Mouse (Mus musculus) right cerebral cortex, postnatal 4 days (tissue): ENCODE data around the gene Tas2r115.
"Not testable (repeated sequence)": the region's sequence is repeated elsewhere in the genome, so short reads cannot be mapped to it uniquely, and the experiment has no call there.

Experiments used
- DNase-seq: peaks from one replicate; pipeline ENCODE4 v3.0.0-alpha.2; 2022

Tas2r115 gene

DNA sequence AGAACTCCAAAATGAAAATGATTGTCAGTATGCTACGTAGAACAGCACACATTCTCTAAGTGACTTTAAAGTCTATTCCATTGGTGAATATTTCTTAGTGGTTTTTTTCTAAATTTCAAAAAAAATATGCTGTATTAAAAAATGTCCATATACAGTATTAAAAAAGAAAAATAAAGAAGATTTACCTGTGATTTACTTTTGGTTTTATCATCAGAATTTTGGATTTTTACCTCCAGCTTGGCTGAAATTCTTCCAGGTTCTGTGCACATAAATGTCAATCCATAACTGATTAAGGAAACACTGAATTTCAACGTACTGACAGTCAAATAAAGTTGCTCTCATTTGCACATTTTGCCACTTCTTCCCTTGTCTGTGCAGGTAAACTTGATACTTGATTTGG, at the start of gene Tas2r115:
TSS of gene Tas2r115 (minus strand) at position 101 of the 400 bp plus-strand sequence.
- no peak for DNase-seq

GRCm38 (mm10) chr6:132778062-132778461, 40.2 kb upstream of the Tas2r115 start, which contains the start of gene Tas2r136:
Gene Tas2r136, minus strand, starts transcription at chr6:132778162.
- no peak for DNase-seq

GRCm38 (mm10) chr6:132761831-132762230, 24.0 kb upstream of the Tas2r115 start, which contains the start of gene Tas2r102:
Gene Tas2r102, plus strand, starts transcription at chr6:132762131.
- no peak for DNase-seq

DNA sequence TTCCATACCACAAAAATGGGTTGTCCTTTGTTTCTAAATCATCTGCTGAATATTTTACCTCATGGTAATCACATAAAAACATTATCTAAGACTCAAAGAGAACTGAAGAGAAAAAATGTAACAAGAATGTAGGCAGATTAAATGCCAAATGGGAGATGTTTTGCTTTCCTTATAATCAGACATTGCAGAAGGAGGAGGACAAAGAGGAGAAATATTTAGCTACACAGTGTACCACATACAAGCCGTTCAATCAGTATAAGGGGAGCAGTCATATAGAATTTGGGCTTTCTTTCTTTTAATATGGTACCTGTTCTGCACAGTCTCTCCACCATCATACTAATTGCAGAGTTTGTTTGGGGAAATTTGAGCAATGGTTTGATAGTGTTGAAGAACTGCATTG, 16.6 kb upstream of the Tas2r115 start, which contains the start of gene Tas2r124:
TSS of gene Tas2r124 (plus strand) at position 301 of the 400 bp plus-strand sequence.
- no peak for DNase-seq

DNA sequence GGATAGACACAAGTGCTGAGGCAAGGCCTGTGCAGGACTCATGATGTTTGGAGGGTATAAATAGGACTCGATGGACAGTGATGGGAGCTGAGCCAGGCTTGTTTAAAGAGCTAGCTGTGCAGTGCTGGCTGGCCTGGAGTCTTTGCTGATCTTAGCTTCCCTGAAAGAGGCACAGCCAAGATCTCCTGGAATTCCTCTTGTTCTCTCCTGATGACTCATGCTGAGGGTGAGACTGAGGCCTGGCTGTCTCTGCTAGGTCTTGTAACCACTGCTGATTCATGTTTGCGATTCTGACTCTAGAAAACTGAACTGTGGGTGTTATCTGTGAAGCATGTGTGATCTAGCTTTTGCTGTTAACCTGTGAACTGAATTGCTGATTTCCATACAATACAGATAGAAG, 12.4 kb upstream of the Tas2r115 start:
- no peak for DNase-seq

- DNase-seq = no peak
Observed at GRCm38 (mm10) chr6:132711828-132712227, 26.0 kb downstream of the Tas2r115 start, which contains the start of gene Tas2r122. Gene Tas2r122, minus strand, starts transcription at chr6:132711928.

DNA sequence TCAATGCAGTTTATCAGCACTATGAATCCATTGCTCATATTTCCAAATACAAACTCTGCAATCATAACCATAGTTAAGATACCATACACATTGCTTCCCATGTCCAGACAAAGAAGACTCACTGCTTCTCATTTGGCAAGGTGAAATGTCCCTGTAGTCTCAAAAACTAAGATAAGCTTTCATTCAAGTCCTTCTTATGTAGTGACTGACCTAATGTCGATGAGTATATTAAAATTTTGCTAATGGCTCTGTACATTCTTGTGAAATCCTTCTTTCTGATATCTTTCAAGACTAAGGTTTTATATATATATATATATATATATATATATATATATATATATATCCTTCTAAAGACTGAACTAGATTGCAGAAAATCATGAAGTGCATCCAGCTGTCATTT, 36.9 kb downstream of the Tas2r115 start, which contains the start of gene Tas2r121:
TSS of gene Tas2r121 (minus strand) at position 101 of the 400 bp plus-strand sequence.
- DNase-seq = no peak

GRCm38 (mm10) chr6:132691596-132691995, 46.2 kb downstream of the Tas2r115 start:
- DNase-seq = not testable (repeated sequence)
